8 mouse cellular contexts compared by ENCODE assay signal in the genomic region with DNA sequence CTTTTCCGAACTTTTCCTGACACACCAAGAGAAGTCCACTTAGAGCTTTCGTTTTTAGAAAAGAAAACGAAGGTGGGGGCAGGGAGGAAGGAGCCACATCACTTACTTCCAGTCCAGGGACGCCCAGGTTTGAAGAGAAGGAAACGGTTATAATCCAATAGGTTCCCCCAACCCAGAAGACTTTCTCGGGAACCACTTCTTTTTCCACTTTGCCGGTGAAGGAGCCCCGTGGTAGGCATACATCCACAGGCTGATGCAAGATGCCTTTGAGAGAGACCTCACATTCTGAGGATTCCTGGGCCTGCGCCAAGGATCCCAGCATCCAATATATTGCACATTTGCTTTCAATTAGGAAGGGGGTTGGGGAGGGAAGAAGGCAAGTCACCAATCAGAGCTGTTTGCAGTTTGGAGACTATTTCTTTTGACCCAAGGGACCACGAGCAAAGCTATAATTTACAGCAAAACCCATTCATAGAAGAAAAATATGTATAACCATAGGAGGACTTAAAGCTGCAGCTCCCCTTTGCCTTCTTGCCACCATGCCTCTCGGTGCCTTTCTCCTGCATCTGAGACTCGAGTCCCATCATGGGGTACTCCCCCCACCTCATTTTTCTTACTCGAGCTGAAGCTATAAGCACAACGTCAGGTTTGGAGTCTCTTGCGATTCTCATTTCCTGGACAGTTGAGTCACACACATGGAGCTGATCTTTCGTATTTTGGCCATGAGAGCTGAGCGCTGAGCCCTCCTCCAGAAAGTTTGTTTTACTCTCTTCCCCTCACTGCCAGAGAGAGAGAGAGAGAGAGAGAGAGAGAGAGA. TPM values are rescaled to one million over a fixed set of nuclear protein-coding genes. Genes with fewer than 3 reads are reported as not detected.
A peak's percentile ranks its signal among the peaks of the same experiment; 100 is the strongest.
DNase-seq lines count a peak whose midpoint lies in the region; ATAC-seq and TF ChIP-seq lines count a peak whose summit lies in the region.

A gene (minus strand): TSS at position 247 of the 817 bp plus-strand sequence.

- no peak within 1 kb of the TSS for H3K27ac ChIP-seq in forebrain, embryonic 14.5 days (ENCODE audit: low read depth, low read length)
- peak within 1 kb of the TSS; percentile 94 for H3K27ac ChIP-seq in limb, embryonic 10.5 days
- 0 out of 2 replicates have a peak within 1 kb of the TSS, but pooled peaks have one; percentile 12 for H3K27ac ChIP-seq in neural tube, embryonic 12.5 days

- 70% methylated on average over 17 of the region's 17 CpGs for WGBS in forebrain, embryonic 14.5 days
- 33% methylated on average over 17 of the region's 17 CpGs for WGBS in limb, embryonic 10.5 days
- WGBS in neural tube, embryonic 12.5 days, result 73% methylated on average over 17 of the region's 17 CpGs

- ATAC-seq in forebrain, embryonic 14.5 days, result peak; percentile 32; the same call in 1 of the 2 replicates
- no peak for ATAC-seq in neural tube, embryonic 12.5 days (ENCODE audit: low FRiP score, low read depth)
- ATAC-seq in inflammation-experienced regulatory T-cells, adult 6 months, result no peak

- intact Hi-C loops in heart, postnatal 25 days (cut with DNase I), result no loop called here

- no peaks in the 10 kb centered on the region for H3K4me1 ChIP-seq in forebrain, embryonic 14.5 days (ENCODE audit: control insufficient read depth, insufficient read depth, low read length)
- peaks cover 36% of the 10 kb centered on the region for H3K4me1 ChIP-seq in limb, embryonic 10.5 days
- no peaks in the 10 kb centered on the region for H3K4me1 ChIP-seq in neural tube, embryonic 12.5 days

- H3K9me3 ChIP-seq in forebrain, embryonic 14.5 days (replicated peaks; ENCODE audit: control insufficient read depth, low read length), result no peaks in the 10 kb centered on the region
- no peaks in the 10 kb centered on the region for H3K9me3 ChIP-seq in limb, embryonic 10.5 days (replicated peaks)
- H3K9me3 ChIP-seq in neural tube, embryonic 12.5 days, result no peaks in the 10 kb centered on the region

- DNase-seq in MN1 (ENCODE audit: low spot score), result peak; percentile 89
- peak; percentile 68 for DNase-seq in brain, embryonic 14.5 days (ENCODE audit: low read depth)
- DNase-seq in forebrain, embryonic 14.5 days (ENCODE audit: low spot score), result peak; percentile 63
- peak; percentile 59 for DNase-seq in heart, postnatal 25 days (ENCODE audit: low spot score)
- peak; percentile 79 for DNase-seq in limb, embryonic 10.5 days (ENCODE audit: low spot score)
- no peak for DNase-seq in spleen, postnatal 36 days (ENCODE audit: low spot score in 2 of 2)

- TF ChIP-seq POLR2A in brain, embryonic 14.5 days (IDR thresholded peaks at IDR 0.05; ENCODE audit: borderline replicate concordance, extremely low read depth, insufficient read depth, insufficient read length, poor library complexity, severe bottlenecking), result no peak

- no peak within 1 kb of the TSS for H3K9ac ChIP-seq in forebrain, embryonic 14.5 days (ENCODE audit: low read length)
- no peak within 1 kb of the TSS for H3K9ac ChIP-seq in neural tube, embryonic 12.5 days

- no peaks in the 10 kb centered on the region for H3K27me3 ChIP-seq in forebrain, embryonic 14.5 days (replicated peaks; ENCODE audit: control insufficient read depth, insufficient read depth, low read length)
- no peaks in the 10 kb centered on the region for H3K27me3 ChIP-seq in limb, embryonic 10.5 days (ENCODE audit: low read depth, poor library complexity, severe bottlenecking)
- no peaks in the 10 kb centered on the region for H3K27me3 ChIP-seq in neural tube, embryonic 12.5 days (replicated peaks)

- TF ChIP-seq CTCF in brain, embryonic 14.5 days (IDR thresholded peaks at IDR 0.05; ENCODE audit: borderline replicate concordance, extremely low read depth, insufficient read depth, insufficient read length), result no peak

- no peak within 1 kb of the TSS for H3K4me2 ChIP-seq in forebrain, embryonic 14.5 days (ENCODE audit: low read length)
- H3K4me2 ChIP-seq in neural tube, embryonic 12.5 days (replicated peaks), result peak within 1 kb of the TSS; percentile 27

- no peak within 1 kb of the TSS for H3K4me3 ChIP-seq in forebrain, embryonic 14.5 days (ENCODE audit: low read depth, low read length)
- H3K4me3 ChIP-seq in limb, embryonic 10.5 days, result peak within 1 kb of the TSS; percentile 61
- peak within 1 kb of the TSS; percentile 23; the same call in 1 of the 2 replicates for H3K4me3 ChIP-seq in neural tube, embryonic 12.5 days

- H3K36me3 ChIP-seq in forebrain, embryonic 14.5 days (ENCODE audit: control insufficient read depth, insufficient read depth, low read length), result no peaks in the 10 kb centered on the region
- H3K36me3 ChIP-seq in limb, embryonic 10.5 days, result peaks cover 14% of the 10 kb centered on the region
- no peaks in the 10 kb centered on the region for H3K36me3 ChIP-seq in neural tube, embryonic 12.5 days

RNA-seq across cellular contexts. Expression of the gene that starts here (rescaled TPM):
- polyA plus RNA-seq in brain, embryonic 14.5 days (2012; rRNA removed), result 5.0 and 8.2 TPM in 2 replicates
- 4.7 and 9.9 TPM in 2 replicates for polyA plus RNA-seq in forebrain, embryonic 14.5 days (2014; fragmentation: Nextera tagmentation; extraction: Ambion mirVana)
- total RNA-seq in heart, postnatal 25 days (2021), result 10 to 100 TPM; 23.4 to 29.0 TPM
- 68.4 and 91.8 TPM in 2 replicates for polyA plus RNA-seq in limb, embryonic 10.5 days (2016; fragmentation: Nextera tagmentation; extraction: Ambion mirVana)
- 25.8 and 27.3 TPM in 2 replicates for polyA plus RNA-seq in neural tube, embryonic 12.5 days (2016; fragmentation: Nextera tagmentation; extraction: Ambion mirVana)
- under 1 TPM in 2 of 3 experiments, not detected in 1; 0.04 to 0.07 TPM for polyA plus RNA-seq in inflammation-experienced regulatory T-cells, adult 6 months (2017; shearing (Covaris generic))

Comparison
In these comparisons a context has a peak if more than half of its experiments do, and no peak if none do; other contexts are left out.
1. DNase-seq: peak in MN1 (single experiment), brain, embryonic 14.5 days (single experiment), forebrain, embryonic 14.5 days (single experiment), heart, postnatal 25 days (single experiment) and limb, embryonic 10.5 days (single experiment); none in spleen, postnatal 36 days (0 of 2).